Mouse (Mus musculus): ENCODE data around the gene Gramd1b.

The Gramd1b gene

DNA sequence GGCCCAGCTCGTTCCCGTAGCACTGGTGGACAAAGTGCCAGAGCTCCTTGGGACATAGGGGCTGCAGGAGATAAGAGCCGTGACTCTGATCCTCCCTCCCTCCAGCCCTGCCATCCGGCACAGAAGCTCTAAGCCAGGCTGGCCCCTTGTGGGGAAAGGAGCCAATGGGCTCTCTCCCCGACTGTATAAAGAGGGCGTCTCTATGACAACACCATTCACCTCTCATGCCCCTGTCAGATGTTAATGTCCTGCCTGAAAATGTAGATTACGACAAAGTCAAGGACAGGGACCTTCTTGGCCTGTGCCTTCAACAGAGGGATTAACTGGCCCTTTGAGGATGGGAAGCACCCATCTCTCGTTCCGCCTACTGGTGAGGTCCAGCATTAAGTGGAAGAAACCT, 219.4 kb downstream of the Gramd1b start:
- DNase-seq (ENCODE audit: low spot score), result no peak

DNA sequence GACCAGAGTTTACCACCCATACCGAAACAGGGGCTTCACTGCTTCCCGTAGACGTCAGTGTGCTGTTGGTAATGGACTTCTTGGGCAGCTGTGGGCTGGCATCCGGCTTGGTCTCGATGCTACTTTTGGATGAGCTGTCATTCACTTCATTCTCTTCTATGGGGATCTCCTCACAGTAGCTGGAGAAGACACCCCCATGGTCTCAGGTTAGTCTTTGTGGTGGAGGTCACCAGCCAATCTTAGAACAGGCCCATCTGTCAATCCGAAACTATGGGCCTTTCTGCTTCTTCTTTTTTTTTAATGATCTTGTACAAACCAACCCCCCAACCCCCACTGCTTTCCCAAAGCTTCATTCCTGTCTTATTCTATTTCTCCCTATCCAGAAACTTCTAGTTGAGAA, 221.3 kb downstream of the Gramd1b start:
- DNase-seq (ENCODE audit: low spot score), result no peak

DNA sequence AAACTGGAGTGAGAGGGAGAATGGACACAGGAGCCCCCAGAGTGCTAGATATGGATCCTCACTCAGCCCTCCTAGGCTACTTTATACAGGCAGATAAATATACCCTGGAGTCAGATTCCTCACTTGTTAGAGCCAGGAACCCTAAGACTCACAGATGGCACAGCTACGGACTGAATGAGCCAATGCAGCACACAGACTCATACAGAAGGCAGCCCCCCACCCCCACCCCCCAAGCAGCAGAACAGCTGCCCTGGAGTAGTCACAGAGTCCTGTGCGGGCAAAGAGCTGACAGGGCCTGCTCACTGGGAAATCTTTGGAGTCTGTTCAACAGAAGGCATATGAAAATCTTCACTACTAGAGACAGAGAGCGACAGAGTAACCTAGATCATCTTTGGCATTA, 223.9 kb downstream of the Gramd1b start:
- DNase-seq (ENCODE audit: low spot score), result no peak

DNA sequence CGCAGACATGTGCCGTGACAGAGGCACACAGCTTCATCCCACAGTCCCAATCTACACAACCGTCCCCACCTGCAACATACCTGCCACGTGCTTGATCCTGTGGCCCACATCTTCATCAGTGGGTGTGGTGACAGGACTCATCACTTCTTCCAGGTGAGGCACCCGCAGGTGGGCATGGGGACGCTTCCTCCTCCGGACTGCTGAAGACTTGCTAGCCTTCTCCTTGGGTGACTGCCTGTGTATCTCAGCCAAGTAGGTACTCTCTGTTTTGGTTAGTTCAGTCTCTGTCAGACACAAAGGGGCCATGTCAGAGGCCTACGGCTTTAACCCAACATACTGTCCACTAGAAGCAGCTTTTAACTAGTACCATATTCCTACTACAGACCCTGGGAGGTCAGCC, 226.9 kb downstream of the Gramd1b start:
- DNase-seq (ENCODE audit: low spot score), result no peak

DNA sequence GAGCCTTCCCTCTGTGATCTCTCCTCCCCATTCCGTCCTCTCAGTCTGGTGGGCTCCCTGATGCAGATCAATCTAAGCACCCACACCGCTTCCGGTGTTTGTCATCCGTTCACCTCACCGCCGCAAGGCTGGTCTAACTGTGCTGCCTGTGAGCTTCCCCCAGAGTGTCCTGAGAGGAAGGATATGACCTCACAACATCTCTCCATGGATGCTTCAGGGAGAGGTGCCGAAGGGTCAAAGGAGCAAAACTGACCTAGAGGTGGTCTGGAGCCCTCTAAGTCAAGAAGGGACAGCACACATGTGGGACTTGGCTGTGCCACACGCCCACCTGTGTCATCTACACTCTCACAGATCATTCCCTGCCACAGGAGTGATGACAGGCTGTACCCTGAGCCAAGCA, 228.8 kb downstream of the Gramd1b start:
- DNase-seq (ENCODE audit: low spot score), result no peak

DNA sequence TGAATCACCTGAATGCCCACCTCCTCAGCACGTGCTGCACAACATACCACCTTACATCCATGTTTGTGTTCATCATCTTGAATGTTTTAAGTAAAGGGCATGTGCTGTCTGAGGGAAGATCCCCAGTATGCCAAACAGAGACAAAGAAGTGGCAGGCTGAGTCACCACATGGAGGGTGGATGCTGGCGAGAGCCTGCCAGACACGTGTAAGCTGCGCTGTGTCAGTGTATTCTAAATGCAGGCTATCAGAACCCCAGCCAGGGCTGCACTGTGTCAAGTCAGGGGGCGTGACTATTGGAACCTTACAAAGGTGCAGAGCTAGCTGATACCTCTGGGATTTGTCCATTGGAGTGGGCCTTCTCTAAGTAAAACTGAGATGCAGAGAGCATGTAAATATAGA, 229.7 kb downstream of the Gramd1b start:
- no peak for DNase-seq (ENCODE audit: low spot score)

DNA sequence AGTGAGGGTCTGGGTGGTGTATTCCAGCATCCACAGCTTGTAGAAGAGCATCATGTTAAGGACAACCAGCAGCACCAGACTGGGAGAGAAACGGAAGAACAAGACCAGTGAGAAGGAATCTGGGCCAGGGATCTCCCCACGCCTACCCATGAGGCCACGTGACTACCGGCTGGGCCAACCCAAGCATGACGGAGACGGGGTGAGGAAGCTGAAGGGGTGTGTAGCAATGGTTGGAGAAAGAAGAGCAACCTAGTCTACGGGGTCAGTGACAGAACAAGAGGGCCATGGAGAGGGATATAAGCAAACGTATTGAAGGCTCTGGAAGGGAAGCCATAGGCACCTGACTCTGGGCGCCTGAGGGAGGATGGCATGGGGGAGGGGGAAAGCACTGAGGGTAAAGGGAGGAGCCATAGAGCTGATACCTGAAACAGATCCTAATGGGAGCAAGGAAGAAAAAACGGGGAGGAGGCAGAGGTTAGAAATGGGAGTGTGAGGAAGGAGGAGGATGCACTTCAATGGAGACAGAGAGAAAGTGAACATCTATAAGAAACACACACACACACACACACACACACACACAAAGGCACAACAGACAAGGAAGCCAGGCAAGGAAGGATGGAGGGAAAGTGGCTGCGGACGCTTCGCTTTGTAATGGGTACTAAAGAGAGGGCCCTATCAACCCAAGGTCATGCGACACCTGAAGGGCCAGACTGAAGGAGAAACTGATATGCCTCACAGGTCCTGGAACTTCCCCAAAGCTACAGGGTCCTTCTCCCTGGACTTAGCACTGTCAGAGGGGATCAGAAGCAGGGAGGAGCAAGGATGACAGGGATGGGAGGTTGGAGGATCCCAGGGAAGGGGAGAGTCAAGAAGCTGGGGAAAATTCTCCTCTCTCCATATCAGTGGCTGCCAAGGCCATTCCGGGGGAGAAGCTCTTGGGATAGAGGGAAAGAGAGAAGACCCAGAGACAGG, 230.9 kb downstream of the Gramd1b start:
- no peak for DNase-seq (ENCODE audit: low spot score)

DNA sequence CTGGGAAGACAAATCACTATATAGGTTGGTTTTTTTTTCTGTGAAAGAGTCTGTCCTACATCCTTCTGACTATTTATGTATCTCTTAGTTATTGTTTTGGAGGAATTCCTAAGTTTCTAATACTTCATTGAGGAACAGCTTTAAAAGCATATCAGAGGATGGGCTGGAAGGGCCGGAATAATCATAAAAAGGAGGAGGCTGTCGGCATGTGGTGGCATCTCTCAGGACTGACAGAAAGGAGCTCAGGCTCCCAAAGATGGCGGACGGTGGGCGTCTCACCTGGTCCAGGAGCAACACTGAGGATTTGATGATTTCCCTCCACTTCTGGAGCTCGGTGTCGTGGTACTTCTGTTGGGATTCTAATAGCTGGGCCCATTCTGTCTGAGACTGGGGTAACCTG, 231.9 kb downstream of the Gramd1b start:
- no peak for DNase-seq (ENCODE audit: low spot score)

DNA sequence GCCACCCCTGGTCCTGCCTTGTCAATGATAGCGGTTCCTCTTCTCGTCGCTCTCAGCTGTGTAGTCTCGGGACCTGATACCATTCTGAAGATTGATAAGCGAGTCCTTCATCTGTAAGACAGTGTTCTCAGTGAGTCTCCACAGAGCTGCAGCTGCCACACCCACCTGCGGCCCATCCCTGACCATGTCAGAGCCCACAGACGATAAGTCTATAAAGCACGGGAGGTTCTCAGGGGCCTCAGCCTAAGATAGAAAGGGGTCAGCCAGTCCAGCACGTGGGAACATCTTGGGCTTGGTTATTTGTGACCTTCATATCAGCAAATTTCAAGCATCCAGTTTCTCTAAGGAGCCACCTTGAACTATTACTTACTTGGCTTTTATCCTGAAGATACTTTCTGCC, 233.2 kb downstream of the Gramd1b start:
- DNase-seq (ENCODE audit: low spot score), result no peak

DNA sequence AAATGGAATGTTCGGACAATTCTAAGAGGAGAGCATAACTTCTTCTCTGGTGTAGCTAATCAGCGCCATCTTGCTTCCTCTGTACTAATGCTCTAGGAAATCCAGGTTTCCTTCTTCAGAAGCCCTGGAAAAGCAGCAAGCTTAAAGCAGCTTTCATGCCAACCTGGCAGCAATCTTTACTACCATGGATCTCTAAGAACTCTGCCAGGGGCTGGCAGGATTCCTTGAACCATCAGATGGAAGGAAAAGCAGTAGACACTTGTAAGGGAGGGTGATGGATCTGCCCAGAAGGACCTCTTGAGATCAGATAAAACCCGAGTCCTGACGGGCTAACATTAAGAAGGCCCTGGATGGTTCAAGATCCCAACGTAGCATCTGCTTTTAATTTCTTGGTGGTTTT, 234.9 kb downstream of the Gramd1b start:
- DNase-seq (ENCODE audit: low spot score), result no peak

DNA sequence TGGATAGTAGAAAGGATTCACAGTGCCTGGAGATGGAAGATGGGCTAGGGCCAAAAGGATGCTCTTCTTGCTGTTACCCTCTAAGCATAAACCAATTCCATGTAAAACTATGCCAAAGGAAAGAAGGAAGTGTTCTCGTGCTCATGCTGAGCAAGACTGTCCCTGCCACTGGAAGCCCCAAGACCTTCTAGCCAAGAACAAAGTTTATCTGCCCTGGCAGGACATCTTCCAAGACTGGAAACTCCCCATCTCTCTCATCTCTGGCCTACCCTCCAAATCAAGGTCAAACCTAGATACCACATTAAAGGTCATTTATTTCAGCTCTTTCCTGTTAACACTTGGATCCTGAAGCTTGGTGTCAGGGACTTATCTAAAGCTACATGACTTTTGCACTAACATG, 236.3 kb downstream of the Gramd1b start:
- DNase-seq (ENCODE audit: low spot score), result no peak

DNA sequence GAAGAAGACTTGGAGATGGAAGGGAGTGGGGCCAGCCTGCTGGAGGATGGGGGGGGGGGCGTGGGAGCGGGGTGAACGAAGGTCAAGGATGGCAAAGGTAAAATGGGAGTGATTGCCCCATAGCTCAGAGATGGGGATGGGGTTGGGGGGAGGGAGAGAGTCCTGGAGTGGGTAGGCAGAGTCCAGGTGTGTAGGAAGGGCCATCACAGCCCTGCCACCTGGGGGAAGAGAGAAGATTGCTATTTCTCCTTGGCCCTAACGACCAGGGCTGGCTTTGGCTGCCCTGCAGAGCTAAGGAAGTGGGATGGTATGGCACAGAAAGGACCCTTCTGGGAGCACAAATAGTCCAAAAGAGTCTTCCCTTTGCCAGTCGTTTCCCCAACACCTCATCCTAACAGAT, 237.0 kb downstream of the Gramd1b start:
- DNase-seq (ENCODE audit: low spot score), result no peak

DNA sequence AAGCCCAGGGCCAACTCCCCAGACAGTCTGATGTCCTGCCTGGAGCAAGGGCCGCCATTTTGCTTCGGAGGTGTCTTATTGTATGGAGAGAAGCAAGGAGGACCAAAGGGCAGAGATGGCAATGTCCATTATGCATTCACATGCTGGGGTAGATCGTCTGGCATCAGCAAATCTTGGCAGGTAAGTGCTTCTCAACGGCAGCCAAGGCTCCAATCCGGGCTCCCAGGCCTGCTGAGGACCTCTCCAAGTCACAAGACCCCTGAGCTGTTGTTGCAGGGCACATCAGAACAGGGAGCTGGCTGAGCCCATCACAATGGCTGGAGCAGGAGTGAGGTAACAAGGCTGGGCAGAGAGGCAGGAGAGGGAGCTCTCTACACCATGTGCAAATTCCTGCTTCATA, 237.4 kb downstream of the Gramd1b start:
- DNase-seq (ENCODE audit: low spot score), result no peak

DNA sequence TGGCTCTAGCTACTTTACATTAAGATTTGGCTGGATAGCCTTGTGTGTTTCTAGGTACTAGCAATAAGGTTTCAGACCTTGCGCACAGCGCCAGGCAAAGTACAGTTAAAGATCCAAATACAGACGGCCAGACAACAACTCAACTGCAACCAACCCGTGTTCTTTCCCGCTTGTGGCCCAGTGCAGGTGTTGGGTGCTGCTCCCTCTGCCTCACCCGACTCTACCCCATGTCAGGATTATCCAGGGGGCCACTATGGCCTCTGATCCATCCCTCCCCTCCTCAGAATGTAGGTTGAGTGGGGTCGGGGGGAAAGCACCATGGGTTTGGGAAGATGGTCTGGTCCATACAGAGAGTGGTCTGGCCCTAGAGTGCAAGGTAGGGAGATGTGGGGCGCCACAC, 237.9 kb downstream of the Gramd1b start:
- DNase-seq (ENCODE audit: low spot score), result no peak

DNA sequence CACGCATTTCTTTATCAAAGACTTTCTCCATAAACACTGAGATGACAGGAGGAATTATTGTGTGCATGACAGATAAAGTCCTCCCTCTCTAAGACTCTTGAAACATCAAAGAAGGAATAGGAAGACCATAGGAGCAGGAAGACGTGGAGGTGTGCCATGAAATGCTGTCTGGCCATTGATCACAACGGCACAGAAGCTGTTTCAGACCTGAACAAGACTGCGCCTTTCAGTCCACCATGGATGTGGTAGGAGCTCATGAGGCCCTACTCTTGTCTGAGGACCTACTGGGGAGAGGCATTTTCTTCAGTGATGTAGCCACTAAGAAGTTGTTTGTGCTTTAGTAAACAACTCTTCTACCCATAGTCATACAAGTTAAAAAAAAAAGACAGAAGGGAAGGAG, 238.7 kb downstream of the Gramd1b start:
- DNase-seq (ENCODE audit: low spot score), result no peak

DNA sequence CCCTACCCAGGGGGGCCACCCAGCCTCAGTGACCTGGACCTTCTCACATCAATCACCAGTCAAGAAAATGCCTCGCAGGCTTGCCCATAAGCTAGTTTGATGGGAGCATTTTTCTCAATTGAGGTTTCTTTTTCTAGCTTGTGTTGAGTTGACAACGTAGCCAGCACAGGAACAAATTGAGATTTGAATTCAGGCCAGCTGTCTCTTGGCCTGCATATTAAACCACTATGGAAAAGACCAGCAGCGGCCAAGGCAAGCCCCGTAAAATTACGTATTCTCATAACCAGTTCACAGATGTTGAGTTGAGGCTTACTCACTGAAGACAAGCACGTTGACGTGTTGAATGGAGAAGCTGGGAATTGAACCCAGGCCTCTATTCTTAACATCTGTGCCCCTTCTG, 248.2 kb downstream of the Gramd1b start:
- DNase-seq (ENCODE audit: low spot score), result no peak

DNA sequence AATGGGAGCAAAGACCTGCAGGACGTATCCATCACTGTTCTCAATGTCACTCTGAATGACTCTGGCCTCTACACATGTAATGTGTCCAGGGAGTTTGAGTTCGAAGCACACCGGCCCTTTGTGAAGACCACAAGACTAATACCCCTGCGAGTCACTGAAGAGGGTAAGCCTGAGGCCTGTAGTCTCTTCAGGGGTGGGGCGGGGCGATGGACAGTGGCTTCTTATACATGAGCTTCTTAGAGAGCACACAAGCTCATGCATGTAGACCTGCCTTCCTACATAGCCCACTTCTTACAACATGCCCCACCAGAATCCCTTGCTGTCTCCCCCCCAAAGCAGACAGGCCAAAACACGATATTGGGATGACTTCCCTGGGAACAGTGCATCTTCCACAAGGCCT, 251.7 kb downstream of the Gramd1b start:
- no peak for DNase-seq (ENCODE audit: low spot score)

DNA sequence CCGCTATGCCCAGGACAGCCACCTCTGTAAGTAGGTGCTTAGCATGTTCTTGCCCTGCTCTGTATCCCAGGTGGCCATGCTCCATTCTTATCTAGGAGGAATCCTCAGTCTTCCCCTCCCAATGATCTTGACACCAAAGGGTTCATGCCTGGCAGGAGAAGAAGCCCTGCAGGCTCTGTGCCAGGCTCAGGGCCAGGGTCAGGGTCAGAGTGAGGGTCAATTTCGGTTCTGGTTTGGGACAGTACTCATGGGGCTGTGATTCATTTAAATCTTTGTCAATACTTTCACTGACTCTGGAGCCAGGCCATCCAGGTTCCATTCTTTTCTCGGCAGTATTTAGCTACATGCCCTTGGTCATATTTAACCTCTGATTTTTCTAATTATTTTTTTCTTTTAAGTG, 253.5 kb downstream of the Gramd1b start:
- no peak for DNase-seq (ENCODE audit: low spot score)

DNA sequence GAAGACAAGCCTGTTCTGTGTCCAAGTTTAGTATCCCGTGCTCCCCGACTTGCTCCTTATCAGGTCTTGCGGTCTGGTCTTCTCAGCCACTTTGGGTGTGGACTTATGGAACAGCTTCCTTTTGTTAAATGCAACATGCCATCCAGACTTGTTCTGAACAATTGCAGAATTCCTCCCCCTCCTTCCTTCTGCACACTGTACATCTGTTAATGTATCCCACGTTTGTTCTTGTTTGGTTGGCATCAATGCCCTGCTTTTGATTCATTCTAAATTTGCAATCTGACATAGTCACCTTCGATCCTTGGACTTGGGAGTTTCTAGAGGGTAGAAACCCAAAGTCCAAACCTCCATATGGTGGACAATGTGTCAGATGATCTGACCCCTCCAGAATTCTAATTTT, 255.3 kb downstream of the Gramd1b start:
- no peak for DNase-seq (ENCODE audit: low spot score)

DNA sequence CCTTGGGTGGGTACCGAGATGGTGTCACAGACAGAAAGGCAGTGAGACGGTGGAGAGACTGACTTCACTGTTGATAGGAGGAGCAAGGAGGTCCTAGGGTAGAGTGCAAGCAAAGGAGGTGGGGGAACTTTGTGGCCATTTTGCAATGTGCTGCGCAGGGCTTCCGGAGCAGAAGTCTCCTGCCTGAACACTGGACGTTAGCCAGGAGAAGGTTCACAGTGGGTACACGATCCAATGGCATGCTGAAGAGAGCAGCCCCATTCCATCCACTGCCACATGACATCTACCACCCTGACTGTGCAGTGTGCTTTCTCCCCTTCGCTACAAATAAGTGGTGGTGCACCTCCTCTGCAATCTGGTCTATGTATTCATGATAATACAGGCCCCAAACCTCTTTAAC, 258.4 kb downstream of the Gramd1b start:
- no peak for DNase-seq (ENCODE audit: low spot score)

DNA sequence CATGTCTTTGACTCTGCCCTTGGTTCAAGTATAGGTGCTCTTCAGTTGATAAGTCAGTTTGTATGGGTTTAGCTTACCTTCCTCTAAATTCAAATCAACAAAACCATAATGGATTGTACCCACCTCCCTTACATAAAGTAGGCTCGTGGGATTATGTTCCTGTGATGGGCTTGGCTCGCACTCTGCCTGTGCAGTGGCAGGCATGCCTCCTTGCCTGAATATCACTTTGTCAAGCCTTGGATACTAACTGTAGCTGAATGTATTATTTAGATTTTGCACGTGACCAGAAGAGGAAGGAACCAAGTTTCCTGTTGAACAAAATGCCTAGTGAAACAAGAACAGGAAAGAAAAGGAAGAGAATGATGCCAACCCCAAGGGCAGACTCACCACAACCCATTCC, 260.1 kb downstream of the Gramd1b start:
- DNase-seq (ENCODE audit: low spot score), result no peak

DNA sequence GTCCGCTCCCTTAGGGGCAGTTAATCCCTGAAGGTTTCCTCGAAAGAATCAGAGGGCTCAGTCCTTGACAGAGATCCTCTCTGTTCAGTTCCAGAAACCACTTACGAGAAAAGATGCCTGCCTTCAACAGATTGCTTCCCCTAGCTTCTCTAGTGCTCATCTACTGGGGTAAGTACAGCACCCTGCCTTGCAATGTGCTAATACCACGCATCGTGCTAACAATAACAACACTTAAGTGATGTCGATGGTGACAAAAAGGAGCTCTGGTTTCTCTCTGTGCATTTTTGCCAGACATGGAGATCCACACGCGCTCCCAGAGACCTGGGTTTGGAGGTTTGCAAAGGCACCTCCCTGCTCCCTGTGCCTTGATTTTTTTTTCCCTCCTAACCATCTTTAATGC, 261.3 kb downstream of the Gramd1b start:
- no peak for DNase-seq (ENCODE audit: low spot score)

DNA sequence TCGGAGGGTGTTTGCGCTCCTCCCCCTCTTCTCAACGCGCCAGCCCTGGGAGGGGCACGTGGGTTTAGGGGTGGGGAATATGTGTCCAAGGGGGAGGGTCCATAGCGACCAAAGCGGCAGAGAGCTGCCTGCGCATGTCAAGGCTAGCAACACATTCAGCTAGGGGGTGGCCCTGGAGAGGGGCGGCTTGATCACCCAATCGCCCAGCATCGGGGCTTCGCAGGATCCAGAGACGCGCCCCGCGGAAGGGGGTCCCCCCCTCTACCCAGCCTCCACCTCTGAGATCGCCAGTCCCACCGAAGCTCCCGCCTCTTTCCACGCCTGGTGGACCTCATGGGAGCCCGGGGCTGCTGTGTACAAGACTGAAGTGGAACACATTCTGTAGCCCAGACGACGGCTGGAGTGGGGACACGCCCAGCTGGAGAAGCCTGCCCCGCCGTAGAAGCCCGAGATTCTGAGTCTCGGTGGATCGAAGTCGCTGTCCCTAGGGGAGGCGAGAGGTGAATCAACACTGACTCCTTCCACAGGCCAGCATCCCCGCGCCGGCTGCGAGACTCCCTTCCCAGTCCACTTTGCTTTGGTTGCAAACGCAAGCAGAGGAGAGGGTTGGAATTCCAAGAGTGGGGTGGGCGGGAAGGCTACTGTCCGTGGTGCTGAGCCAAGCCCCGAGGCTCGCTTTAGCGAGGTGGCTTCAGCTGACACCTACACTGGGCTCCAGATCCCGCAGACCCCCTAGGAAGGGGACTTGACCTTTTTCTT, 261.9 kb downstream of the Gramd1b start, which contains the start of gene Scn3b:
TSS of gene Scn3b (plus strand) at position 115 of the 759 bp plus-strand sequence.
- DNase-seq (ENCODE audit: low spot score), result peak; percentile 49
